Mouse (Mus musculus) embryonic facial prominence, embryonic 14.5 days (tissue): ENCODE results near the gene Ypel1. TPM values are rescaled to one million over a fixed set of nuclear protein-coding genes. Genes with fewer than 3 reads are reported as not detected.

Experiments
- ATAC-seq: fragments of 200-750 bp; cut with Nextera tagmentation; 2 replicates; pipeline ENCODE4 v1.8.0; 2017; ENCODE audit warnings: low read depth, moderate number of reproducible peaks, moderate TSS enrichment
- DNase-seq: peaks from one replicate; pipeline ENCODE4 v3.0.0-alpha.2; 2015; ENCODE audit warnings: low spot score
- H3K27ac ChIP-seq: fragments of 300-500 bp; sonication (generic); replicated peaks from 2 replicates; pipeline ENCODE4 v1.5.1; 2014; ENCODE audit warnings: low read depth, mild to moderate bottlenecking, low read length, moderate library complexity
- H3K27me3 ChIP-seq: fragments of 300-500 bp; sonication (generic); replicated peaks from 2 replicates; pipeline ENCODE4 v1.6.1; 2014; ENCODE audit warnings: low read length; ENCODE audit not compliant: control insufficient read depth, insufficient read depth
- H3K36me3 ChIP-seq: fragments of 300-500 bp; sonication (generic); 2 replicates; pipeline ENCODE4 v1.6.1; 2014; ENCODE audit warnings: low read length, mixed read lengths; ENCODE audit not compliant: control insufficient read depth, insufficient read depth
- H3K4me1 ChIP-seq: fragments of 300-500 bp; sonication (generic); 2 replicates; pipeline ENCODE4 v1.6.1; 2014; ENCODE audit warnings: antibody characterized with exemption, low read length; ENCODE audit not compliant: control insufficient read depth, insufficient read depth
- H3K4me2 ChIP-seq: fragments of 300-500 bp; sonication (generic); 2 replicates; pipeline ENCODE4 v1.6.1; 2014; ENCODE audit warnings: low read depth, mild to moderate bottlenecking, low read length, moderate library complexity, mixed read lengths
- H3K4me3 ChIP-seq: fragments of 300-500 bp; sonication (generic); 2 replicates; pipeline ENCODE4 v1.5.1; 2014; ENCODE audit warnings: low read depth, mild to moderate bottlenecking, low read length
- H3K9ac ChIP-seq: fragments of 300-500 bp; sonication (generic); 2 replicates; pipeline ENCODE4 v1.6.1; 2014; ENCODE audit warnings: low read depth, mild to moderate bottlenecking, low read length, moderate library complexity, mixed read lengths
- H3K9me3 ChIP-seq: fragments of 300-500 bp; sonication (generic); 2 replicates; pipeline ENCODE4 v1.6.1; 2016; ENCODE audit warnings: low read length; ENCODE audit not compliant: control insufficient read depth
- WGBS: fragments of 180-500 bp; shearing (Covaris S2); extraction: QIAGEN DNeasy Blood & Tissue Kit; methylation state at CpG from one replicate; pipeline ENCODE4 v1.1.7; 2014; 5-methylcytosine and 5-hydroxymethylcytosine counted together
- polyA plus RNA-seq: library from polyadenylated mRNA; unstranded; fragments of >200 nt; fragmentation: Nextera tagmentation; extraction: Ambion mirVana; gene quantifications from 2 replicates; pipeline ENCODE4 v1.2.1, GENCODE M21; 2014

Ypel1 gene
- polyA plus RNA-seq, 1 experiment from 2014 or later = 29.6 TPM

DNA sequence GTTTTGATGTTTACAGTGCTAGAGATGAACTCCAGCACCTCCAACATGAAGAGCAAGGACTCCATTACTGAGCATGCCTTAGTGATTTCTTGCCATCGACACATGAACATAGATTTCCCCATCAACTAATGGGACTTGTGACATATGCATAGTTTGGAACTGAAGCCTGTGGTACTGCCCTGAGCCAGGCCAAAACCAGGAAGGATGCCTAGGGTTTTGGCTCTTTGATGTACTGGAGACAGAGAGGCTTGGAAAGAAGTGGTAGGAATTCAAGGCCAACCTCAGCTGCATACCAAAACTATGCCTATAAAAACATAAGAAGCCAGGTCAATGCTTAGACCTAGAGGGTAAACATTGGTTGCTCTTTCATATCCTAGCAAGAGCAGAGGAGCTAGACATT, 19.6 kb upstream of the Ypel1 start:
- DNase-seq = no peak
- WGBS = 95% methylated on average over 1 of the region's 1 CpGs

DNA sequence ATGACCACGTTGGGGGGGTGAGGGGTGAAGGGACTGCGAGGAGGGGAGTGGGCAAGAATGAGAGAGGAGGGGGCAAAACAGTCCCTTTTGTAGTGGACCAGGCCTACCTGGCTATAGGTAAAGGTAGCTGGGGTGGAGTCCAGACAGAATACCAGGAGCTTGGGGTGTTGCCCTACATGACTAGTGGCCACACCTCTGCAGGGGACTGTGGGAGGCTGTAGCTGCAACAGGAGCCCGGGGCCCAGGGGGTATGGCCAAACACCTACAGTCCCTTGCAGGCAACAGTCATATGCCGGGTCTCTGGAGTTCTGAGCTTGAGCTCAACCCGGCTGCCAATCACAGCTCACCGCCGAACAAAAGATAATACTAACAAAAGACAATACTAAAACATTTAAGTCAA, 17.4 kb upstream of the Ypel1 start:
- Histone ChIP-seq H3K27me3 (no peaks in the 10 kb centered on the region), H3K9ac (no peak overlapping the region), H3K4me3 (no peak overlapping the region), H3K36me3 (peaks cover 19% of the 10 kb centered on the region), H3K4me1 (no peaks in the 10 kb centered on the region), H3K4me2 (no peak overlapping the region), H3K9me3 (no peaks in the 10 kb centered on the region), H3K27ac (no peak overlapping the region)
- WGBS = 80% methylated on average over 7 of the region's 7 CpGs
- no peak for ATAC-seq
- DNase-seq = no peak

More for the DNA sequence above, 19.6 kb upstream of the Ypel1 start:
- peaks cover 28% of the 10 kb centered on the region for H3K36me3 ChIP-seq
- H3K4me1 ChIP-seq = no peaks in the 10 kb centered on the region
- H3K9ac ChIP-seq = no peak overlapping the region
- H3K9me3 ChIP-seq = no peaks in the 10 kb centered on the region
- no peaks in the 10 kb centered on the region for H3K27me3 ChIP-seq
- H3K4me3 ChIP-seq = no peak overlapping the region
- ATAC-seq = no peak
- no peak overlapping the region for H3K27ac ChIP-seq
- H3K4me2 ChIP-seq = no peak overlapping the region

DNA sequence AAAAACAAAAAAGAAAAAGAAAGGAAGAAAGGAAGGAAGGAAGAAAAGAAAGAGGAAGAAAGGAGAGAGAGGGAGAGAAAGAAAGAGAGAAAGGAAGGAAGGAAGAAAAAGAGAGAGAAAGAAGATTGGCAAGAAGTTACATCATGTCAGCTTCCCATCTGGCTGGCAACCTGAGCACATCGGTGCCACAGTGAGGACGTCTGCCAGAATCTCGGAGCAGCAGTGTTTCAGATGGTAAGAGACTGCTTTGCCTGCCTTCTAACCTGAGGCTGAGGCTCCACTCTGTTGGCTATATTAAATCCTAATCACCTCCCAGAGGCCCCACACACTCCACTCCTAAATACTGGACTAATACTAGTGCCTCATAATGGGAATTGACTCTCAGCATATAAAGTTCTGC, 15.6 kb upstream of the Ypel1 start:
- Histone ChIP-seq H3K4me1 (no peaks in the 10 kb centered on the region), H3K4me2 (no peak overlapping the region), H3K27me3 (no peaks in the 10 kb centered on the region), H3K27ac (no peak overlapping the region), H3K36me3 (peaks cover 2% of the 10 kb centered on the region; the same call in 1 of the 2 replicates), H3K9ac (no peak overlapping the region), H3K4me3 (no peak overlapping the region), H3K9me3 (no peaks in the 10 kb centered on the region)
- WGBS = 66% methylated on average over 3 of the region's 3 CpGs
- no peak for ATAC-seq
- DNase-seq = no peak

DNA sequence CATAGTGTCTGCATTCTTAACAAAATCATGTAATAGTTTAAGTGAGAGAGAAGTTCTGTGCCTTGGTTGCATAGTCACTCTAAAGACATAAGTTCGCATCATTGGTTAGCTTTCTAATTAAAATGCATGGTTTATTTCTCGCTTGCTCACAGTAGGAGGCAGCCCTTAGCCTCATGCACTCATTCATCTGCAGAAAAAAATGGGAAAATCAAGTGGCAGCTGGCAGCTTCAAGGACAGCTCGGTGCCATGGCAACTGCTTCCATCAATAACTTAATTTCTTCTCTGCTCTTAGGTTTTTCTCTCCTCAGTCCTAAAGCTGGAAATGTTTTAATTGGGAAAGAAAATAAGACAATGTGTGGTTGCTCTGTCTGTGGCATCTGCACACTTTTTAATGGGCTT, 13.9 kb upstream of the Ypel1 start:
- Histone ChIP-seq H3K27ac (no peak overlapping the region), H3K4me2 (no peak overlapping the region), H3K4me3 (no peak overlapping the region), H3K36me3 (no peaks in the 10 kb centered on the region), H3K27me3 (no peaks in the 10 kb centered on the region), H3K9me3 (no peaks in the 10 kb centered on the region), H3K9ac (no peak overlapping the region), H3K4me1 (no peaks in the 10 kb centered on the region)
- 80% methylated on average over 3 of the region's 3 CpGs for WGBS
- ATAC-seq (no peak), DNase-seq (no peak)

DNA sequence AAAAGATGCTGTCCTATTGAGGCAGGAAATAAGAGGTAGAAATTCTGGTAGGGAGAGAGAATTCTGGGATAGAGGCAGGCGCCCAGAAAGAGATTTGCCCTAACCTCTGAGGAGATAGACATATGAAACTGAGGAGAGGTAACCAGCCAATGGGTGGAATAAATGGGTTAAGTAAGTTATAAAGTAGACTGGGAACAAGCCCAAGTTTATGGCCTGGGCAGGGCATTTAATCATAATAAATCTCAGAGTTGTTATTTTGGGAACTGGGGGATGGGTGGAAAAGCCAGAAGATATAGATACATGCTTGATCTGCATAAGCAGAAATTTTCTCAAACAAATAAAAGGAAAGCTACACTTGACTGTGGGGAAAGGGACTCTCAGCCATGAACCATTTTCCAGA, 7.2 kb upstream of the Ypel1 start:
- no peaks in the 10 kb centered on the region for H3K4me1 ChIP-seq
- H3K36me3 ChIP-seq = no peaks in the 10 kb centered on the region
- no peaks in the 10 kb centered on the region for H3K9me3 ChIP-seq
- no peak for DNase-seq
- no peak overlapping the region for H3K27ac ChIP-seq
- no peak overlapping the region for H3K4me2 ChIP-seq
- 58% methylated on average over 1 of the region's 1 CpGs for WGBS
- no peak overlapping the region for H3K4me3 ChIP-seq
- H3K9ac ChIP-seq = no peak overlapping the region
- H3K27me3 ChIP-seq = no peaks in the 10 kb centered on the region; the same call in 1 of the 2 replicates
- ATAC-seq = no peak

DNA sequence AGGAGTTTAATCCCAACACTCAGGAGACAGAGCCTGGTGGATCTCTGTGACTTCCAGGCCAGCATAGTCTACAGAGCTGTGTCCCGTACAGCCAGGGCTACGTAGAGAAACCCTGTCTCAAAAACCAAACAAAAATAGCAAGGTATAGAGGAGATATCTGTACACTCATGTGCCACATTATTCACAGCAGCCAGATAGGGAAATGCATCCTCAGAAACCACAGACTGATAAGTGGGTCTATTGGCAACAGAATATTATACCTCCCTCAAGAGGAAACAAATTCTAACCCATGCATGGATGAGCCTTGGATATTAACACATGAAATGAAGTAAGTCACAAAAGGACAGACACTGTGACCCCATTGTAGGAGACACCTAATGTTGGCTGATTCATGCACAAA, 1.9 kb upstream of the Ypel1 start:
- no peak overlapping the region for H3K27ac ChIP-seq
- no peaks in the 10 kb centered on the region for H3K9me3 ChIP-seq
- H3K9ac ChIP-seq = no peak overlapping the region
- no peaks in the 10 kb centered on the region; the same call in 1 of the 2 replicates for H3K27me3 ChIP-seq
- H3K4me3 ChIP-seq = no peak overlapping the region
- ATAC-seq (no peak), DNase-seq (no peak)
- no peaks in the 10 kb centered on the region for H3K36me3 ChIP-seq
- H3K4me1 ChIP-seq = no peaks in the 10 kb centered on the region
- WGBS = 93% methylated on average over 2 of the region's 2 CpGs
- no peak overlapping the region for H3K4me2 ChIP-seq

DNA sequence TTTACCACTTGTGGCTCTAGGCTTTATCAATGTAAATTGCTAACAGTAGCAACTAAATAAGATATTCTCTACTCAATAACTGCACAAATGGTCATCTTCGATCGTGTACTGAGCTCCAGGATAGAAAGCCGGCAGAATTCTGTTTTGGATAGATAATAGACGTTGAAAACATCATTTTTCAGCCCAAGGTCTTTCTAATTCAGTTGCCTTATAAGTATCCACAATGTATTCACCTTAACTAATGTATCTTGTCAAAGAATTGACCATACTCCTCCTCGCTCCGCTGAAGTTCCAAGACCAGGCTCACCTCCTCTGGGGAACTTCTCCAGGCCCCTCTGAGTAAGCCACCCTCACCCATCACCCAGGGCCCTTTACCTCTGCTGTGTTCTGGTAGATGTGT, 1.2 kb downstream of the Ypel1 start:
- peaks cover 11% of the 10 kb centered on the region for H3K36me3 ChIP-seq
- H3K4me1 ChIP-seq = no peaks in the 10 kb centered on the region
- no peak overlapping the region for H3K27ac ChIP-seq
- H3K4me3 ChIP-seq = peak overlapping the region; percentile 85
- H3K9ac ChIP-seq = peak overlapping the region; percentile 88; the same call in 1 of the 2 replicates
- H3K27me3 ChIP-seq = no peaks in the 10 kb centered on the region
- no peak for DNase-seq
- 43% methylated on average over 6 of the region's 6 CpGs for WGBS
- no peak for ATAC-seq
- H3K9me3 ChIP-seq = no peaks in the 10 kb centered on the region
- H3K4me2 ChIP-seq = peak overlapping the region; percentile 85

DNA sequence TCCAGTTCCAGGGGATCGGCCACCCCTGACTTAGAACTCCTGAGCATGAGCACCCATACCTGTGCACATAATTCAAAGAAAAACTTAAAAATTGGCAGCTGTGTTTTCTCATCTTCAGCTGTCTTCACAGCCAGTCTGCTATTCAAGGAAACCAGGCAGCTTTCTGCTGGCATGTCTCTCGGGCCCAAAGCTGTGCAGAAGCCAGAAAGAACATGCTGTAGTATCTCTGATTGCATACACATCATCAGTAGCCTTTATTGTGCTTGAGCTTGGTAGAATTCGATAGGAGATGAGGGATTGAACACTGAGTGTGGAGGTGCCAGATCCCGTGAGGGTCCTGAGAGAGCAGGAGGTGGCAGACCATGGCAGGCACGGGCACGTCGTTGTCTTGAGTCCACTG, 3.5 kb downstream of the Ypel1 start:
- ATAC-seq (no peak), DNase-seq (no peak)
- Histone ChIP-seq H3K9me3 (no peaks in the 10 kb centered on the region), H3K27me3 (no peaks in the 10 kb centered on the region), H3K9ac (no peak overlapping the region), H3K4me1 (no peaks in the 10 kb centered on the region), H3K4me3 (no peak overlapping the region), H3K4me2 (no peak overlapping the region), H3K27ac (no peak overlapping the region), H3K36me3 (peaks cover 23% of the 10 kb centered on the region)
- 91% methylated on average over 7 of the region's 7 CpGs for WGBS

DNA sequence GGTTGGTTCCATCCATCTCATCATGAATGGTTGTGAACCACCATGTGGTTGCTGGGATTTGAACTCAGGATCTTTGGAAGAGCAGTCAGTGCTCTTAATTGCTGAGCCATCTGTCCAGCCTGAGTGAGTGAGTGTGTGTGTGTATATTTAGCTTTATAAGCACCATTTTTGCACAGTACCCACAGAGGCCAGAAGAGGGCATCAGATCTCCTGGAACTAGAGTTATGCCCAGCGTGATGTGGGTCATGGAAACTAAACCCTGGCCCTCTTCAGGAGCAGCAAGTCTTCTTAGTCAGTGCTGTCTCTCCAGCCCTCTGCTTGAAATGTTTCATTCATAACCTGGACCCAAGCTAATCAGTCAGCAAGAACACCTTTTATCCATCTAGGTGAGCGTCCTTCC, 6.8 kb downstream of the Ypel1 start:
- WGBS = 95% methylated on average over 2 of the region's 2 CpGs

More for the DNA sequence above, 6.8 kb downstream of the Ypel1 start:
- DNase-seq (no peak), ATAC-seq (no peak)
- Histone ChIP-seq H3K9me3 (no peaks in the 10 kb centered on the region), H3K4me1 (no peaks in the 10 kb centered on the region), H3K36me3 (peaks cover 27% of the 10 kb centered on the region), H3K4me3 (no peak overlapping the region), H3K9ac (no peak overlapping the region), H3K4me2 (no peak overlapping the region), H3K27me3 (no peaks in the 10 kb centered on the region), H3K27ac (no peak overlapping the region)
